Mouse (Mus musculus) heart, embryonic 15.5 days (tissue): ENCODE results near the gene Arhgap11a. TPM values are rescaled to one million over a fixed set of nuclear protein-coding genes. Genes with fewer than 3 reads are reported as not detected.

Source experiments
- ATAC-seq: fragments of 200-750 bp; cut with Nextera tagmentation; replicated peaks from 2 replicates; pipeline ENCODE4 v1.8.0; 2017; ENCODE audit warnings: low read depth, moderate TSS enrichment; ENCODE audit not compliant: insufficient number of reproducible peaks, insufficient read depth, low FRiP score
- H3K27ac ChIP-seq: fragments of 300-500 bp; sonication (generic); 2 replicates; pipeline ENCODE4 v1.5.1; 2015; ENCODE audit warnings: mild to moderate bottlenecking, inconsistent platforms
- H3K27me3 ChIP-seq: fragments of 300-500 bp; sonication (generic); 2 replicates; pipeline ENCODE4 v1.6.1; 2015; ENCODE audit warnings: inconsistent platforms
- H3K36me3 ChIP-seq: fragments of 300-500 bp; sonication (generic); 2 replicates; pipeline ENCODE4 v1.6.1; 2015; ENCODE audit warnings: mild to moderate bottlenecking, inconsistent platforms
- H3K4me1 ChIP-seq: fragments of 300-500 bp; sonication (generic); replicated peaks from 2 replicates; pipeline ENCODE4 v1.6.1; 2015; ENCODE audit warnings: inconsistent platforms
- H3K4me2 ChIP-seq: fragments of 300-500 bp; sonication (generic); 2 replicates; pipeline ENCODE4 v1.6.1; 2015; ENCODE audit warnings: inconsistent platforms, mild to moderate bottlenecking, moderate library complexity
- H3K4me3 ChIP-seq: fragments of 300-500 bp; sonication (generic); 2 replicates; pipeline ENCODE4 v1.5.1; 2015; ENCODE audit warnings: mild to moderate bottlenecking, inconsistent platforms
- H3K9ac ChIP-seq: fragments of 300-500 bp; sonication (generic); 2 replicates; pipeline ENCODE4 v1.6.1; 2015; ENCODE audit warnings: mild to moderate bottlenecking, inconsistent platforms
- H3K9me3 ChIP-seq: fragments of 300-500 bp; sonication (generic); replicated peaks from 2 replicates; pipeline ENCODE4 v1.6.1; 2016; ENCODE audit warnings: inconsistent platforms
- WGBS: fragments of 180-500 bp; shearing (Covaris S2); methylation state at CpG from one replicate; pipeline ENCODE4 v1.1.7; 2015; ENCODE audit warnings: mixed read lengths; 5-methylcytosine and 5-hydroxymethylcytosine counted together
- polyA plus RNA-seq: library from polyadenylated mRNA; unstranded; fragments of >200 nt; fragmentation: Nextera tagmentation; extraction: Ambion mirVana; gene quantifications from 2 replicates; pipeline ENCODE4 v1.2.1, GENCODE M21; 2015

Arhgap11a gene
- polyA plus RNA-seq, 1 experiment from 2014 or later, result 22.3 TPM

GRCm38 (mm10) chr2:113806851-113807577 lies 41.4 kb downstream of the Arhgap11a start:
- no peak overlapping the region for H3K4me2 ChIP-seq
- no peaks in the 10 kb centered on the region for H3K4me1 ChIP-seq
- no peak overlapping the region for H3K9ac ChIP-seq
- H3K36me3 ChIP-seq, result no peaks in the 10 kb centered on the region
- H3K9me3 ChIP-seq, result no peaks in the 10 kb centered on the region
- 59% methylated on average over 10 of the region's 10 CpGs for WGBS
- H3K27me3 ChIP-seq, result no peaks in the 10 kb centered on the region
- ATAC-seq, result no peak
- no peak overlapping the region for H3K27ac ChIP-seq
- H3K4me3 ChIP-seq, result no peak overlapping the region

- no peak for ATAC-seq
- H3K4me2 ChIP-seq, result no peak overlapping the region
- H3K27ac ChIP-seq, result no peak overlapping the region
- H3K4me1 ChIP-seq, result no peaks in the 10 kb centered on the region
- no peaks in the 10 kb centered on the region for H3K36me3 ChIP-seq
- no peaks in the 10 kb centered on the region for H3K9me3 ChIP-seq
- no peak overlapping the region for H3K4me3 ChIP-seq
- H3K27me3 ChIP-seq, result no peaks in the 10 kb centered on the region
- 73% methylated on average over 4 of the region's 4 CpGs for WGBS
- no peak overlapping the region for H3K9ac ChIP-seq
These were observed 42.7 kb downstream of the Arhgap11a start for GRCm38 (mm10) chr2:113805765-113806164.

- Histone ChIP-seq H3K4me3 (no peak overlapping the region), H3K27ac (no peak overlapping the region), H3K9me3 (no peaks in the 10 kb centered on the region), H3K9ac (no peak overlapping the region), H3K36me3 (no peaks in the 10 kb centered on the region), H3K4me1 (no peaks in the 10 kb centered on the region), H3K27me3 (no peaks in the 10 kb centered on the region), H3K4me2 (no peak overlapping the region)
- no peak for ATAC-seq
- 38% methylated on average over 1 of the region's 1 CpGs for WGBS
These were observed 44.7 kb downstream of the Arhgap11a start for GRCm38 (mm10) chr2:113803753-113804152.

- Histone ChIP-seq H3K27ac (no peak overlapping the region), H3K4me2 (no peak overlapping the region), H3K36me3 (no peaks in the 10 kb centered on the region), H3K27me3 (no peaks in the 10 kb centered on the region), H3K9me3 (no peaks in the 10 kb centered on the region), H3K9ac (no peak overlapping the region), H3K4me1 (no peaks in the 10 kb centered on the region), H3K4me3 (no peak overlapping the region)
- WGBS, result 66% methylated on average over 5 of the region's 5 CpGs
- no peak for ATAC-seq
These were observed 47.6 kb downstream of the Arhgap11a start for GRCm38 (mm10) chr2:113800846-113801245.

GRCm38 (mm10) chr2:113798605-113799004 lies 49.9 kb downstream of the Arhgap11a start:
- no peaks in the 10 kb centered on the region for H3K36me3 ChIP-seq
- H3K4me1 ChIP-seq, result no peaks in the 10 kb centered on the region
- no peaks in the 10 kb centered on the region for H3K9me3 ChIP-seq
- H3K9ac ChIP-seq, result no peak overlapping the region
- no peak overlapping the region for H3K4me3 ChIP-seq
- ATAC-seq, result no peak
- H3K27ac ChIP-seq, result no peak overlapping the region
- H3K4me2 ChIP-seq, result no peak overlapping the region
- no peaks in the 10 kb centered on the region for H3K27me3 ChIP-seq
- WGBS, result 63% methylated on average over 13 of the region's 13 CpGs

GRCm38 (mm10) chr2:113795186-113795585 lies 53.3 kb downstream of the Arhgap11a start:
- Histone ChIP-seq H3K27me3 (no peaks in the 10 kb centered on the region), H3K36me3 (no peaks in the 10 kb centered on the region), H3K27ac (no peak overlapping the region), H3K9ac (no peak overlapping the region), H3K4me3 (no peak overlapping the region), H3K4me2 (no peak overlapping the region), H3K9me3 (no peaks in the 10 kb centered on the region), H3K4me1 (no peaks in the 10 kb centered on the region)
- WGBS, result 70% methylated on average over 4 of the region's 4 CpGs
- ATAC-seq, result no peak

- WGBS, result 77% methylated on average over 3 of the region's 3 CpGs
- no peak for ATAC-seq
- no peaks in the 10 kb centered on the region for H3K9me3 ChIP-seq
- no peak overlapping the region for H3K4me3 ChIP-seq
- H3K27ac ChIP-seq, result no peak overlapping the region
- no peaks in the 10 kb centered on the region for H3K27me3 ChIP-seq
- H3K9ac ChIP-seq, result no peak overlapping the region
- H3K36me3 ChIP-seq, result no peaks in the 10 kb centered on the region
- no peak overlapping the region for H3K4me2 ChIP-seq
- H3K4me1 ChIP-seq, result no peaks in the 10 kb centered on the region
These were observed 54.9 kb downstream of the Arhgap11a start for GRCm38 (mm10) chr2:113793521-113793920.

- Histone ChIP-seq H3K4me3 (no peak overlapping the region), H3K9ac (no peak overlapping the region), H3K9me3 (no peaks in the 10 kb centered on the region), H3K27ac (no peak overlapping the region), H3K27me3 (no peaks in the 10 kb centered on the region), H3K4me2 (no peak overlapping the region), H3K36me3 (no peaks in the 10 kb centered on the region), H3K4me1 (no peaks in the 10 kb centered on the region)
- ATAC-seq, result no peak
- 77% methylated on average over 4 of the region's 4 CpGs for WGBS
These were observed 59.6 kb downstream of the Arhgap11a start for GRCm38 (mm10) chr2:113788821-113789387.

GRCm38 (mm10) chr2:113787882-113788281 lies 60.6 kb downstream of the Arhgap11a start:
- WGBS, result 78% methylated on average over 4 of the region's 4 CpGs

GRCm38 (mm10) chr2:113784851-113785250 lies 63.6 kb downstream of the Arhgap11a start:
- Histone ChIP-seq H3K27ac (no peak overlapping the region), H3K9ac (no peak overlapping the region), H3K36me3 (no peaks in the 10 kb centered on the region), H3K4me1 (no peaks in the 10 kb centered on the region), H3K27me3 (no peaks in the 10 kb centered on the region), H3K4me3 (no peak overlapping the region), H3K9me3 (no peaks in the 10 kb centered on the region), H3K4me2 (no peak overlapping the region)
- 46% methylated on average over 3 of the region's 3 CpGs for WGBS
- ATAC-seq, result no peak

More at GRCm38 (mm10) chr2:113787882-113788281, 60.6 kb downstream of the Arhgap11a start:
- no peaks in the 10 kb centered on the region for H3K4me1 ChIP-seq
- no peak overlapping the region for H3K27ac ChIP-seq
- H3K9me3 ChIP-seq, result no peaks in the 10 kb centered on the region
- no peaks in the 10 kb centered on the region for H3K36me3 ChIP-seq
- H3K9ac ChIP-seq, result no peak overlapping the region
- no peak for ATAC-seq
- H3K27me3 ChIP-seq, result no peaks in the 10 kb centered on the region
- H3K4me2 ChIP-seq, result no peak overlapping the region
- H3K4me3 ChIP-seq, result no peak overlapping the region

GRCm38 (mm10) chr2:113781521-113781920 lies 66.9 kb downstream of the Arhgap11a start:
- Histone ChIP-seq H3K36me3 (no peaks in the 10 kb centered on the region), H3K9me3 (no peaks in the 10 kb centered on the region), H3K4me2 (no peak overlapping the region), H3K4me1 (no peaks in the 10 kb centered on the region), H3K27ac (no peak overlapping the region), H3K9ac (no peak overlapping the region), H3K4me3 (no peak overlapping the region), H3K27me3 (no peaks in the 10 kb centered on the region)
- ATAC-seq, result no peak
- 71% methylated on average over 4 of the region's 4 CpGs for WGBS
